Mouse (Mus musculus) limb, embryonic 13.5 days (tissue): Measurements from ENCODE around the gene Tgfbi. TPM values are rescaled to one million over a fixed set of nuclear protein-coding genes. Genes with fewer than 3 reads are reported as not detected.

Experiments
- ATAC-seq: fragments of 200-750 bp; cut with Nextera tagmentation; 2 replicates; pipeline ENCODE4 v1.8.0; 2017; ENCODE audit warnings: low read depth, moderate number of reproducible peaks, moderate TSS enrichment; ENCODE audit not compliant: low FRiP score
- H3K27ac ChIP-seq: fragments of 300-500 bp; sonication (generic); 2 replicates; pipeline ENCODE4 v1.5.1; 2015; ENCODE audit warnings: inconsistent platforms, mild to moderate bottlenecking, moderate library complexity
- H3K27me3 ChIP-seq: fragments of 300-500 bp; sonication (generic); 2 replicates; pipeline ENCODE4 v1.6.1; 2015; ENCODE audit warnings: mild to moderate bottlenecking, inconsistent platforms
- H3K36me3 ChIP-seq: fragments of 300-500 bp; sonication (generic); 2 replicates; pipeline ENCODE4 v1.6.1; 2015; ENCODE audit warnings: inconsistent platforms, mild to moderate bottlenecking, moderate library complexity
- H3K4me1 ChIP-seq: fragments of 300-500 bp; sonication (generic); 2 replicates; pipeline ENCODE4 v1.6.1; 2015; ENCODE audit warnings: inconsistent platforms
- H3K4me2 ChIP-seq: fragments of 300-500 bp; sonication (generic); replicated peaks from 2 replicates; pipeline ENCODE4 v1.6.1; 2015; ENCODE audit warnings: inconsistent platforms, mild to moderate bottlenecking, moderate library complexity
- H3K4me3 ChIP-seq: fragments of 300-500 bp; sonication (generic); 2 replicates; pipeline ENCODE4 v1.5.1; 2015; ENCODE audit warnings: moderate library complexity, mild to moderate bottlenecking, inconsistent platforms
- H3K9ac ChIP-seq: fragments of 300-500 bp; sonication (generic); 2 replicates; pipeline ENCODE4 v1.6.1; 2015; ENCODE audit warnings: mild to moderate bottlenecking, inconsistent platforms
- H3K9me3 ChIP-seq: fragments of 300-500 bp; sonication (generic); 2 replicates; pipeline ENCODE4 v1.6.1; 2016; ENCODE audit warnings: inconsistent platforms
- WGBS: fragments of 180-500 bp; shearing (Covaris S2); methylation state at CpG from one replicate; pipeline ENCODE4 v1.1.7; 2015; 5-methylcytosine and 5-hydroxymethylcytosine counted together
- polyA plus RNA-seq: library from polyadenylated mRNA; unstranded; fragments of >200 nt; fragmentation: Nextera tagmentation; extraction: Ambion mirVana; gene quantifications from 2 replicates; pipeline ENCODE4 v1.2.1, GENCODE M21; 2015

Tgfbi gene
- polyA plus RNA-seq, 1 experiment from 2014 or later = 183 TPM

DNA sequence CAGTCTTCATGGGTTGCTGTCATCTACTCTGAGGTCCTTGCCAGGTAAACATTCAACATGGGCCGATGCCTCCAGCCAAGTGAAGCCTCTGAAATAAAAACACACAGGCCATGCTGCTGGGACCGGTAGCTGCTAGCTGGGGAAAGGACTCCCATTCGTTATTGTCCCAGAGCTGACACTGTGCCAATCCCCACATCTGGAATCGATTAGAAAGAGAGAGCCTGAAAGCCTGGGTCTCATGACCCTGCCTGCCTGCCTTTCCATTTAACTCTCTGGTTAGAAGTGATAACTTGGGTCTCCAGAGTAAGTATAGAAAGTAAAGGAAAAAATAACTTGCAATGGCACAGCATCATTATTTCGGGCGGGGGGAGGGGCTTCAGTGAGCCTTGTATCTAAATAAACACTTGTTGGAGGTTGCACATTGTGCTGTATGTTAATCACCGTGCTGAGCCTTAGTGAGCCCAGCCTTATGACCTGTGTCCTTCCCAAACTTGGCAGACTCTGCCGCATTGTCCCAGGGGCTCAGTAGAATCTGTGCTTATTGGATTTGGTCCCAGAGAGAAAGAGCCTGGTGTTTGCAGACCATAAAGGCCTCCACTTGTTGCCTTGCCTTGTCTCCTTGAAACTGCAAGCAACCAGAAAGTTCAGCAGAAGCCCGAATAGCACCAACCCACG, 9.0 kb upstream of the Tgfbi start:
- H3K9ac ChIP-seq = no peak overlapping the region
- peak overlapping the region; percentile 92 for H3K27ac ChIP-seq
- H3K36me3 ChIP-seq = no peaks in the 10 kb centered on the region
- H3K27me3 ChIP-seq = no peaks in the 10 kb centered on the region
- H3K4me1 ChIP-seq = peaks cover 79% of the 10 kb centered on the region
- H3K4me2 ChIP-seq = peak overlapping the region; percentile 26
- H3K9me3 ChIP-seq = no peaks in the 10 kb centered on the region
- ATAC-seq = peak; percentile 86
- WGBS = 15% methylated on average over 10 of the region's 10 CpGs
- H3K4me3 ChIP-seq = no peak overlapping the region

DNA sequence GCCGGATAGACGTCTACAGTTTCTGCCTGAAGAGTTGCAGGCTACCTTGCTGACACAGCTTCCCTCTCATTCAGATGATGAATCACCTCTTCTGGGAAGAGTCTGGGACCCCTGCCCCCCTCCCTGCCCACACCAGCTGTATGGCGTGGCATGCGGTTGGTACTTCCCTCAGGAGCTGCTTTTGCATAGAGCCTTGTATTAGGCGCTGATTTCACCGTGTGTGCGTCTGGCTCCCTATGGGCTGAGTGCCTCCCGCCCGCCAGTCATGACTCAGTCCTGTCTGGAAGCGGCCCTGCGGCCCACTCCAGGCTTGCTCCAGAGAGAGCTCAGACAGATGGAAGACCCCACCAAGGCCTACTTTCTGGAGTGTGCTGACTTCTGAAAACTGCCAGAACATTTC, 8.1 kb upstream of the Tgfbi start:
- WGBS = 14% methylated on average over 11 of the region's 11 CpGs

DNA sequence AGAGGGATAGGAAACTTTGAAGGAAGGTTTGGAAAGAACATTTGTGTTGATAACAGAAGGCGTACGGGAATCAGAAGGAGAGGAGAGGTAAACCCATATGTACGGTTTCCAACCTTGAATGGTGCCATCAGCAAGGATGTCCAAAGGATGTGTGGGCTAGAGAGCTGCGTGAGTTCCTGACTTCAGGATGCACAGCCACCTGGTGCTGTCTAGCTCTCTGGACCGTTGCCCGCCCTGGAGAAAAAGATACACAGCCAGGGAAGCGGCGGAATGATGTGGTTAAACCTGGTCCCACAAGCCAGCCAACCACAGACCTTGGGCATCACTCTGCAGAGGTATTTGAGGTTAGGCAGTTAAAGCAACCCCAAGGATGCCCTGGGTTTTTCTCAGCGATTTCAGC, 3.8 kb upstream of the Tgfbi start:
- no peak for ATAC-seq
- Histone ChIP-seq H3K4me1 (peaks cover 83% of the 10 kb centered on the region), H3K27me3 (no peaks in the 10 kb centered on the region), H3K27ac (peak overlapping the region; percentile 59; the same call in 1 of the 2 replicates), H3K9ac (no peak overlapping the region), H3K9me3 (no peaks in the 10 kb centered on the region), H3K36me3 (no peaks in the 10 kb centered on the region), H3K4me3 (no peak overlapping the region), H3K4me2 (no peak overlapping the region)
- 81% methylated on average over 9 of the region's 9 CpGs for WGBS

More for the DNA sequence above, 8.1 kb upstream of the Tgfbi start:
- Histone ChIP-seq H3K4me2 (peak overlapping the region; percentile 26; the same call in 1 of the 2 replicates), H3K4me1 (peaks cover 79% of the 10 kb centered on the region), H3K9me3 (no peaks in the 10 kb centered on the region), H3K27ac (peak overlapping the region; percentile 92), H3K4me3 (no peak overlapping the region), H3K27me3 (no peaks in the 10 kb centered on the region), H3K9ac (no peak overlapping the region), H3K36me3 (no peaks in the 10 kb centered on the region)
- peak; percentile 49; the same call in 1 of the 2 replicates for ATAC-seq

DNA sequence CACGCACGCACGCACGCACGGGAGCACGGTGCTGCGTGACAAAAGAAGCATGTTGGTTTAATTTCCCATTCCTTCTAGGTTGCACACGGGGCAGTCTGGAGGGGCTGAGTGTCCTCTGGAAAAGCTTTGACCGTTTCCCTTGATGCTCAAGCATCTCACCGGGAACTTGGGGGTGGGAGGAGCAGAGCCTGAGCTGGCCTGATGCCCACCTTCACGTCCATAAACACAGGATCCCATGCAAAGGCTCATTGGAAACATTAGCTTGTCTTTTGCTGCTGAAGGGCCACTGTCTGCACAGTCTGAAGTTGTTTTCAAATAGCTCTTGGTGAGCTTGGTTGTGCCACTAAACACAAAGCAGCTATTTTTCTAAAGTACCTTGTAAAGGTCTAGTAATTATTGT, 2.6 kb upstream of the Tgfbi start:
- H3K9ac ChIP-seq = peak overlapping the region; percentile 14; the same call in 1 of the 2 replicates
- no peak for ATAC-seq
- no peak overlapping the region for H3K4me3 ChIP-seq
- no peaks in the 10 kb centered on the region for H3K27me3 ChIP-seq
- no peaks in the 10 kb centered on the region for H3K36me3 ChIP-seq
- H3K9me3 ChIP-seq = no peaks in the 10 kb centered on the region
- 48% methylated on average over 11 of the region's 11 CpGs for WGBS
- H3K4me2 ChIP-seq = peak overlapping the region; percentile 0; the same call in 1 of the 2 replicates
- H3K27ac ChIP-seq = peak overlapping the region; percentile 93
- H3K4me1 ChIP-seq = peaks cover 83% of the 10 kb centered on the region

DNA sequence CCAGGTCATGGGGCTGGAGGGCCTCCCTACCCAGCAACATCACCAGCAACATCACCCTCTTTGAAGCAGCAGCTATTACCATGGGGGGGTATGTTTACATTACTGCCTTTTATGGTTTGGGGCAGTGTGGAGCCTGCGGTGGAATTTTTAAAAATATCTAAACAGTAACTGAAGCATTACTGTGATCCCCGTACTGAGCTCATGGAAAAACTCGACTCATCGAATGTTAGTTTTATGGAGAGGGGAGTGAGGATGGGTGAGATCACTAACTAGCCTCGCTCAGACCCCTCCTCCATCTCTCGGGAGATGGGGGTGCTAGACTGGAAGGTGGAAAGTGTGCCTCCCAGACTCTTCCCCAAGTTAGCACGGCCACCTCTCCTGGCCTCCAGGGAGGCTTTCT, 2.1 kb upstream of the Tgfbi start:
- H3K9me3 ChIP-seq = no peaks in the 10 kb centered on the region
- peak overlapping the region; percentile 93 for H3K27ac ChIP-seq
- no peak overlapping the region for H3K9ac ChIP-seq
- H3K27me3 ChIP-seq = no peaks in the 10 kb centered on the region
- H3K36me3 ChIP-seq = no peaks in the 10 kb centered on the region
- H3K4me3 ChIP-seq = no peak overlapping the region
- ATAC-seq = peak; percentile 33; the same call in 1 of the 2 replicates
- H3K4me2 ChIP-seq = peak overlapping the region; percentile 0; the same call in 1 of the 2 replicates
- 8% methylated on average over 7 of the region's 7 CpGs for WGBS
- peaks cover 84% of the 10 kb centered on the region for H3K4me1 ChIP-seq

DNA sequence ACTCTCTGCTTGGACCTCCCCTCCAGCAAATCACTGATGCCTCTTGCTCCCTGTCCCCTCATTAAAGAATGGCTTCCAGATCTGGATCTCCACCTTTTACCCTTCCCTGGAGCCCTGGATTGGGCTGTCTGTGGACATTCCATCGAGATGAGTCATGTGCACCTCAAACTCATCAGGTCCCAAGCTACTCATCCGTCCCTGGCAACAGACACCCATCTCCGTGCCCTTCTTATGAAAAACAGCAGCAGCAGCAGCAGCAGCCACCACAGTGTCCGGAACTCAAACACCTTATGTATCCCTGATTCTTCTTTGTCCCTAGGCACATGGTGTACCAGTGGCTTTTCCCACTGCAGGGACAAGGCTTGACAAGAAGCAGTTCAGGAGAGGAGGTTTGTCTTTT, 1.5 kb upstream of the Tgfbi start:
- peaks cover 84% of the 10 kb centered on the region for H3K4me1 ChIP-seq
- no peaks in the 10 kb centered on the region for H3K36me3 ChIP-seq
- H3K27me3 ChIP-seq = no peaks in the 10 kb centered on the region
- peak overlapping the region; percentile 93 for H3K27ac ChIP-seq
- H3K9me3 ChIP-seq = no peaks in the 10 kb centered on the region
- H3K4me3 ChIP-seq = no peak overlapping the region
- no peak overlapping the region; the same call in 1 of the 2 replicates for H3K4me2 ChIP-seq
- no peak overlapping the region for H3K9ac ChIP-seq
- no peak for ATAC-seq
- WGBS = 75% methylated on average over 4 of the region's 4 CpGs

DNA sequence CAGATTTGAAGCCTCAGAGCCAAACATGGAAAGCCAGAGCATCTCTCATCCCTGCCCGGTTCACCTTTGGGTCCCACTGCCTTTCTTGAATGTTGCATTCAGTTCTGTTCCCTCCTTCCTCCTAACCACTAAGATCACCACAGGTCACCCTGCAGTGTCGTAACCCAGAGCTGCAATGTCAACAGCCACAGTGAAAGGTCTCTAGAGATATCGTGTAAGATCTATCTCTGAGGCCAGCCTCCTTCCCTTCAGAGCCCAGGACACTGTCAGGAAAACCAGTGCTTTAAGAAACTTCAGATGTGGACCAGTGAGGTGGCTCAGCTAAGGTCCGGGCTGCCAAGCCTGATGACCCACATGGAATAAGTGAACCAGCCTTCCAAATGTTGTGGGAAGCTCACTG, 1.8 kb downstream of the Tgfbi start:
- peak overlapping the region; percentile 62 for H3K4me3 ChIP-seq
- no peaks in the 10 kb centered on the region for H3K27me3 ChIP-seq
- peaks cover 23% of the 10 kb centered on the region for H3K36me3 ChIP-seq
- ATAC-seq = no peak
- WGBS = 73% methylated on average over 4 of the region's 4 CpGs
- H3K9me3 ChIP-seq = no peaks in the 10 kb centered on the region
- H3K27ac ChIP-seq = no peak overlapping the region
- peak overlapping the region; percentile 82 for H3K9ac ChIP-seq
- peak overlapping the region; percentile 94 for H3K4me2 ChIP-seq
- H3K4me1 ChIP-seq = peaks cover 96% of the 10 kb centered on the region

DNA sequence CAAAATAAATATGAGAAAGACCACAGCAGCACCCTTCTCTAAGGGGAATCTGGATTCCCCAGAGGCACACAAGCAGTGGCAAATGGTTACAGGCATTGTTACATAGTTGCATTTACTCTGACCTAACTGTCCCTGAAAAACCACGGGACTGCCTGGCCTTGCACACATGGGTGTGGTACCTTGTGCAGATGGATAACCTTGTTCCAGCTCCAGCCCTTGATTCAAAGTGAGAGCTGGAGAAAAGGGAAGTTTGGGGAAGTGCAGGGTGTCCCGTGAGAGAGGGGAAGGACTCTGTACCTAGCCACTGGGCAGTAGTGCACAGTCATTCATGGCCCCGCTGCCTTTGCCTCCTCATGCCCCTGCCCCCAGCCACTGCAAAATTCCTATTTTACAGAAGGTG, 2.4 kb downstream of the Tgfbi start:
- Histone ChIP-seq H3K36me3 (peaks cover 26% of the 10 kb centered on the region), H3K27ac (peak overlapping the region; percentile 77; the same call in 1 of the 2 replicates), H3K4me2 (peak overlapping the region; percentile 94), H3K27me3 (no peaks in the 10 kb centered on the region), H3K4me3 (peak overlapping the region; percentile 62), H3K9me3 (no peaks in the 10 kb centered on the region), H3K4me1 (peaks cover 95% of the 10 kb centered on the region), H3K9ac (peak overlapping the region; percentile 45; the same call in 1 of the 2 replicates)
- WGBS = 55% methylated on average over 3 of the region's 3 CpGs
- no peak for ATAC-seq

DNA sequence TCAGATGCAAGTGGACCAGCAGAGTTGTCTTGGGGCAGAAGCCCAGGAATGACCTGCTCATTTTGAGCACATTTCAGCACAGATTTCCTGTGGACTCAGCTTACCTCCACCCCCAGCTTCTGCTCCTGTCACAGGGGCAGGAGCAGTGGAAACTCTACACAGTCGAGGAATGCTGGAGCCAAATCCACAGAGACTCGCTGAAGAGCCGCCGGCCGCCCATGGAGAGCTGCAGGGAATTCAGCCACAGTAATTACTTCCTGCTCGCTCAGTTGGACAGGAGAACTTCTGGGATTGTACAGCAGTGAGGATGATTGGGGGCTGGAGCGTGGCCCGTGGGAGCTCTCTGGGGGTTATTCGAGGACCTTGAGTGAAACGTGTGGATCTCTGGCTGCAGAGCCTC, 3.0 kb downstream of the Tgfbi start:
- Histone ChIP-seq H3K4me2 (peak overlapping the region; percentile 94), H3K9me3 (no peaks in the 10 kb centered on the region), H3K4me3 (peak overlapping the region; percentile 62), H3K27ac (peak overlapping the region; percentile 77), H3K4me1 (peaks cover 95% of the 10 kb centered on the region), H3K36me3 (peaks cover 32% of the 10 kb centered on the region), H3K9ac (peak overlapping the region; percentile 45; the same call in 1 of the 2 replicates), H3K27me3 (no peaks in the 10 kb centered on the region)
- WGBS = 5% methylated on average over 10 of the region's 10 CpGs
- no peak for ATAC-seq

DNA sequence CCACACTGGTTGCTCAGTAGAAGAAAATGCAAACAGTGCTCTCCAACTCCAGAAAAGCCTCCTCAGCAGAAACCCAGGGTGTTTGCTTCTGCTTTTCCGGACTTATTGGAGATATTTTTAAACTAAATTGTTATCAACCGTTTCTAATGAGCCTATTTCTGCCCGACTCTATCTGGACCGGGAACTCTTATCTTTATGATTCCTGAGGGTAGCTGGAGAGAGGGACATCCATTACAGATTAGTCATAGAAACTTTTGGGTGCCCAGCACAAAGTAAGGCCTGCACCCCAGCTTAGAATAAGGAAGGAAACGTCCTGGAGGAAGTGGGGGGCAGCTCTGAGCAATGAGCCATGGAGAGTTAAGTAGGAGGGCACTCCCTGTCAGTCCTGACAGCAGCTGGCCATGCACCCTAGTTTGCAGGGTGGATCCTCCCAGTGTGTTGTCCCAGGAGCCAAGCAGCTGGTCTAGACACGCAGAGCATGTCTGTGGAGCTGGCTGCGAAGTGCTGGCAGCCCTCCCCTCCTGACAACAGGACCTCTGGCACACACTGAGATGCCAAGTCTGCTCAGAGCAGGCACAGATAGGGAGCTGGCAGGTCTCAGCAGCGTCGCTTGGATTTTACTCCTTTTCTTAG, 4.2 kb downstream of the Tgfbi start:
- Histone ChIP-seq H3K36me3 (peaks cover 32% of the 10 kb centered on the region), H3K9me3 (no peaks in the 10 kb centered on the region), H3K27me3 (no peaks in the 10 kb centered on the region), H3K4me2 (peak overlapping the region; percentile 94), H3K4me3 (no peak overlapping the region), H3K9ac (peak overlapping the region; percentile 19; the same call in 1 of the 2 replicates), H3K27ac (no peak overlapping the region), H3K4me1 (peaks cover 95% of the 10 kb centered on the region)
- WGBS = 68% methylated on average over 9 of the region's 9 CpGs
- ATAC-seq = no peak

DNA sequence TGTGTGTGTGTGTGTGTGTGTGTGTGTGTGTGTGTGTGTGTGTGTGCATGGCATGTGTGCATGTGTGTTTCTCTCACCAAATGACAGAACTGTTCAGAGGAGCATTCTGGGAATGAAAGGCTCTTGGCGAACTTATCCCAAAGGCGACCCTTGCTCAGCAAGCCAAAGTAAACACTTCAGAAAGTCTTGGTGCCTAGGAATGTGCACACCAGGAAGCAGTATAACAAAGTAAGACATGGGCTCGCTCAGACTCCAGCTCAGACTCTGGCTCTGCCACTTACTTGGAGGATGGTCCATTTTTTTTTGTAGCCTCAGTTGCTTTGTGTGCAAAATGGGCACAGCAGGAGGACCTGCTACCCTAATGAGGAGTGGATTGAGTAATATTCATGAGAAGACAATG, 5.4 kb downstream of the Tgfbi start:
- Histone ChIP-seq H3K4me3 (no peak overlapping the region), H3K4me1 (peaks cover 96% of the 10 kb centered on the region), H3K36me3 (peaks cover 32% of the 10 kb centered on the region), H3K27ac (no peak overlapping the region), H3K9me3 (no peaks in the 10 kb centered on the region), H3K9ac (no peak overlapping the region), H3K27me3 (no peaks in the 10 kb centered on the region), H3K4me2 (no peak overlapping the region)
- no peak for ATAC-seq
- 85% methylated on average over 3 of the region's 3 CpGs for WGBS

DNA sequence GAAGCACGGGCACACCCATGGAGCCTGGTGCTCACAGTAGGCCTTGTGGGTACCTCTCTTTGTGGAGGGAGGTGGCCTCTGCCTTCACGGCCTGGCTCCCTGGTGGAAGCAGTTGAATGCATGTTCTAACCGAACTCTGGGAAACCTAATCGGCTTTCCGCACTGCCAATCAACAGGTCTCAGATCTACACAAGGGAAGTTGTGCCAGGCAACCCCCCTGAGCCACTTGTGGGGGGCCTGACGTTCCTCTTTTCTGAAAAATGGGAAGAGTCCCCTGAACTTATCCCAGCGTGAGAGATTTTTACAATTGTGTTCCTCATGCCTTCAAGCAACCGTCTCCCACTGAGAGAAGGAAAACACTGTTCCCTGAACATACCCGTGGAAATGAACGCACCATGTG, 5.9 kb downstream of the Tgfbi start:
- Histone ChIP-seq H3K27me3 (no peaks in the 10 kb centered on the region), H3K9me3 (no peaks in the 10 kb centered on the region), H3K9ac (no peak overlapping the region), H3K4me1 (peaks cover 95% of the 10 kb centered on the region), H3K4me3 (no peak overlapping the region), H3K4me2 (no peak overlapping the region), H3K27ac (no peak overlapping the region), H3K36me3 (peaks cover 35% of the 10 kb centered on the region)
- 68% methylated on average over 10 of the region's 10 CpGs for WGBS
- no peak for ATAC-seq
